Mouse (Mus musculus) bone marrow macrophage, adult 2 months (primary cell): Measurements from ENCODE around the gene Gyg.

Experiments used
- CTCF ChIP-seq: IDR thresholded peaks from 2 replicates; pipeline ENCODE4 v1.5.1; 2012; ENCODE audit warnings: low read depth, mild to moderate bottlenecking, low read length, moderate library complexity
- POLR2A ChIP-seq: IDR thresholded peaks from 2 replicates; pipeline ENCODE4 v1.6.1; 2012; ENCODE audit warnings: mild to moderate bottlenecking, low read depth, low read length, borderline replicate concordance

GRCm38 (mm10) chr3:20133745-20134144 is 21.4 kb downstream of the Gyg start:
- TF ChIP-seq CTCF (no peak), POLR2A (no peak)
